Mouse (Mus musculus) spleen, adult 18-20 months (tissue): Measurements from ENCODE around the gene Timp2.

Experiments
- DNase-seq, 2 experiments: peaks; one replicate each; pipeline ENCODE4 v3.0.0; 2022; ENCODE audit warnings: mixed read lengths in 2 of 2

Gene Timp2

DNA sequence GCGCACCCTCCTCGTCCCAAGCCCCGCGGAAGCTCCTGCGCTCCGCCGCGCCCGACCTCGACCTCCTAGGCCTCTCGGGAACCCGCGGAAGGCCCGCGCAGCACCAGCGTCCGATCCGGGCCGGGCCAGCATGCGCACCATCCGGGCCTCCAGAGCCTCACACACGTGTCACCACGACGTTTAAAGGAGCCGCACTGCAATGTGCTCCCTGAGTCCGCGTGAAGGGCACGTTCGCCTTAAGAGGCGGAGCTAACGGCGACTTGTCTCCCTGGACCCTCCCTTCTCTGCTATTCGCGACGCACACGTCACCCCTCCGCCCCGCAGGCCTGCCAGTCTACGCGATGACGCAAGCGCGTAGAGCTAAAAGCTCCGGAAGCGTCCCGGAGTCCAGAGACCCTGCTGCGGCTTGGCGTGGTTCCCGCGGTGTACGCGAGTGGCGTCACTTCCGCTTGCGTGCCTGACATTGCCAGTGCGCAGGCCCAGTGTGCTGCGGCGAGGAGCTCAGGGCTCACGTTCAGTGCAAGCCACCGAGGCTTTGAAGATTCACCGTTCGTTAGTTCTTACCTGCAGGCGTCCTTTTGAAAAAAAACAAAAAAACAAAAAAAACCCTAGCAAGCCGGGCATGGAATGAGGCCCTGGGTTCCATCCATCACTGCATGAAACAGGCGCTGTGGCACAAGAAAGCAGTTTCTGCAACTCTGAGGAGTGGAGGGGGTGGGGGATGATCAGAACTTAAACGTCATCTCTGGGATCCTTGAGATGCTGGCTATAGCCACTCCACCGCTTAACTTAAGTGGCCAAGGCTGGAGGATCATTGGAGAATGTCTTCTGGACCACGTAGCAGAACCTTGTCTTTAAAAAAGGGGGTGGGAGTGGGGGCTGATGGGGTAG lies 65.3 kb downstream of the Timp2 start, which contains the start of gene Usp36:
Usp36 (minus strand) TSS at position 246 of the 891 bp plus-strand sequence.
- DNase-seq, result peak; percentile 96 to 99

DNA sequence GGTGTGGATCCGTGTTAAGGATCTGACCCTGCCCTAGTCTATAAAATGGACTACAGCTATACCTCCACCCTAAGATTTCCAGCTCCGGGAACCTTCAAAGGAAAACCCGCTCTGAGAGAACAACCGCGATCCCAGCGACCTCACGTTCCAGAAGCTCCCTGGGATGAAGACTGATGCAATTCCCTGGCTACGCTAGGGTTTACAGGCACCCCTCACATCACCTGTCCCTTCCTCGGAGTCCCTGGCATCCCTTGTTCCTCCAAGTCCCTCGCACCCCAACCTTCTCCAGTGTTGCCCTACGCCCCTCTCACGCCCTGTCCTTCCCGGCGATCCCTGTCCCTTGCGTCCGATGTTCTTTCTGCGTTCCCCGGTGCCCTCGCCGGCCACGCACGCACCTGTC lies 66.0 kb downstream of the Timp2 start:
- DNase-seq, result no peak

DNA sequence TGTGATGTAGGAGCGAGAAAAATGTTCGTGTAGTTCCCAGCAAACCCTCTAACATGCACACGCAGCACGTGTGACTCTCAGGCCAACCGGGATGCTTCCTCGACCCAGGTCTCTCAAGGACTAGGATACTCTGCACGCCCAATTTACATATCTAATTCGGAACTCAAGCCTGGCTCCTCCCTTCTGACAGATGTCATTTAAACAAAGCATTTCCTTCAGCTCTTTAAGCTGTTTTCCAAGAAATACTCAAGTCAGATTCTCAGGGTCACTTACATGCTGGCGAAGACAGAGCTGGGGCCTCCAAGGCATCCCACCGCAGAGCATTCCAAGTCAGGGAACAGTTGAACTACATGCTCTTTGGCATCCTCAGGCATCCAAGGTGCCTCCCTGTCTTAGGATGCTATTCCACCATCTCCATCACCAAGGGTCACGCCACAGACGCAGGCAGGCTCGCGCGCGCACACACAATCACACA lies 66.5 kb downstream of the Timp2 start:
- DNase-seq, result no peak

DNA sequence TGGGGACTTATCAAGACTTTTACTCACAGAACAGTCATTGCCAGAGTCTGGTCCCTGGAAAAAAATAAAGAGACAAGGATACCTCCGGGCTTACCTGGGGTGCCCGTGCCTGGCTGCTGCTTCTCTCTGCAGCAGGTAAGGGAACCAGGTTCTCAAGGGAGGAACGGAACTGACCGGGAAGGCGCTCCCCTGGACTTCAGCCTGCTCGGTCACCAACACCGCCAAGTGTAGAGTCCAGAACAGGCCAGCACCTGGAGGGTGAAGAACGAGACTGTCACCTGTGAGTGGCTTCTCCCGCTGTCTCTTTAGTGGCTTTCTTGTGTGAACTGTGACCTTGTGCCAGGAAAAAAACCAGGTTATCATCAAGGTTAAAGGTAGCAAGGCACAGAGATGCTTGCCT lies 68.0 kb downstream of the Timp2 start:
- DNase-seq, result no peak

DNA sequence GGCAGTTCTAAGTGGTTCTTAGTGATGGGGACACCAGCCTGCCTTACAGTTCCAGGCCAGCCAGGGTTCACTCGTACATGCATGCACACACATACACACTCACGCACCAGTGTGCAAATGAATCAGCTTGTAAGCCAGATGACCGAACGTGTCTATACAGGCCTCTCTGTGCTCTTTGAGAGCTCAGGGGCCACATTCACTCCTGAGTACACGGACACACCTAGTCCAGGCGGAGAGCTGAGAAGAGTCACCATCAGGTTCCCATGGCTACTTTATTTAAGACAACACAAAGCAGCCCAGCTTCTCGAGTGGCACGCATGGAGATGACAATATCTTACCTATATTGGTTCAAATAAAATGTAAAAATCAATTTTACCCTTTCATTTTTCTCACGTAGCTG lies 69.1 kb downstream of the Timp2 start:
- DNase-seq, result no peak

DNA sequence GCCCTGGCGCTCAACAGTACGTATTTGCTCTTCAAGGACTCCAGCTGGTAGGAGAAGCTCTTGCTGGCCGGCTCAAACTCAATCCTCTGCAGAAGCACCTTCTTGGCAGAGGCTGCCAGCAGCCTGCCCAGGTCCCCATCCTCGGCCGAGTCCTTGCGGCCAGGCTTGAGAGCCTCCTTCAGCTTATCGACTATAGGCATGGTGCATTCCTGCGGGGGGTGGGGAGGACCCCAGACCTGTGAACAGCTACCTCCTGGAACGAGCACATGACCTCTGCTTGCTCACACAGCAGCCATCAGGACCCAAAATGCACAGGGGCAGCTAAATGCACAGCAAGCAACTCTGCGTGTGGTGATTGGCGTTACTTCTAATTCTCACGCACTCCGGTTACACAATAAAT lies 69.7 kb downstream of the Timp2 start:
- no peak for DNase-seq

DNA sequence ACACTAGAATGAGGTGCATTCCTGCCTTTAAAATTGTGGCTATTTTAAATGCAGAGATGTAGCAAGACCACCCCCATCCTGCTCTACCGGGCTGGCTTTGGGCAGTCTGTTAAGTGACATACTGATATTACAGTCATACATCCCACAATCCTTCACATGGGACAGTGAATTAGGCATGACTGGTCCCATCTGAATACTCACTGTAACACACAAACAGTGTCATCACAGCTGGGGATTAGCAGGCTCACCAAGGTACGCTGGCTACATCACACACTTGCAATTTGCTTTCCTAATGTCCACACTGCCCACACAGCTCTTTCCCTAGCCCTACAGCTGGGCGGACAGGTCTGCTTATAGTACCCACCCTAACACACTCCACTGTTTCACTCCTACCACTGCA lies 75.3 kb downstream of the Timp2 start:
- DNase-seq, result no peak

DNA sequence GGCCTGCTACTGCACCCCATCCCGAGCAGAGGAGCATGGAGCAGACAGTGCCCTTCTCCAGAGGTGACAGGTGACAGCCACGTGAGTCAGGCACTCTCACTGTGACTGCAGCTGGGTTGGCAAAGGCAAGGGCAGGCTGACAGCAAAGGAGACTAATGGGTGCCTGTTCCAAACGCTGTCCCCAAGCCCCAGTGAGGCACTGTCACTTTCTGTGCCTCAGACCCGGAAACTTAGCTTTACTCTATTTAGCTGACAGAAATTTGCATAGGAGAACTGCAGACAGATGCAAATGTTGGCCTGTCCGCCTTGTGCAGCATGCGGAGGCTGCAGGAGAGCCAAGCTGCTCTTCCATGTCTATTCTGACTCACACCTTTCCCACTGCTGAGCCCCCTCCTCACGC lies 79.2 kb downstream of the Timp2 start:
- DNase-seq, result no peak

DNA sequence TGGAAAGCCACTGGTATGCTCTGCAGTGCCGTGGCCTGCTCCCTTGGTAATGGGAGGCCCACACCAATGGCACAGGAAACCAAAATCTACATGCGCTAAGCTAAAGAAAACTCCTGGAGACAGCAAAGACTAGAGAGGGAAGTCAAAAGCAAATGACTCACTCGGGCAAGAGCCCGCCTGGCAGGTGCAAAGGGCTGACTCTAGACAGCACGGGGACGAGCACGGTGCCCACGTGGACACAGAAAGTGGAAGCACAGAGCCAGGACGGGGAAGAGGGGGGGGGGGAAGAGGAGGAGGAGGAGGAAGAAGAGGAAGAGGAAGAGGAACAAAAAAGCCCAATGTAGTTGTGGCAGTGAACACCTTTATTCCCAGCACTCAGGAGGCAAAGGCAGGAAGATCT lies 80.4 kb downstream of the Timp2 start:
- no peak for DNase-seq

DNA sequence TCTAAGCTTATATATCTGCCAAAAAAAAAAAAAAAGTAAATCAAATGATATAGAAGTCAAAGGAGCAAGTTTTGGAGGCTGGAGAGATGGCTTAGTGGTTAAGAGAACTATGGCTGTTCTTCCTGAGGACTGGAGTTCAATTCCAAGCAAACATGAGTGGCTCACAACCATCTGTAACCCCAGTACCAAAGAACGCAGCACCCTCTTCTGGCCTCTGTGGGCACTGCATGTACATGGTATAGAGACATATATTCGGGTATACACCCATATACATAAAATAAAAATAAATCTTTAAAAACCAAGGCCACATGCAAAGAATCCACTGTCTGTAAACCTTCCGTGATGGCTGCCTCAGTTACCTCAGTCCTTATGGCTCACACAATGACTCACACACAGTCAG lies 85.7 kb downstream of the Timp2 start:
- peak in 1 of 2 experiments; percentile 69 for DNase-seq

DNA sequence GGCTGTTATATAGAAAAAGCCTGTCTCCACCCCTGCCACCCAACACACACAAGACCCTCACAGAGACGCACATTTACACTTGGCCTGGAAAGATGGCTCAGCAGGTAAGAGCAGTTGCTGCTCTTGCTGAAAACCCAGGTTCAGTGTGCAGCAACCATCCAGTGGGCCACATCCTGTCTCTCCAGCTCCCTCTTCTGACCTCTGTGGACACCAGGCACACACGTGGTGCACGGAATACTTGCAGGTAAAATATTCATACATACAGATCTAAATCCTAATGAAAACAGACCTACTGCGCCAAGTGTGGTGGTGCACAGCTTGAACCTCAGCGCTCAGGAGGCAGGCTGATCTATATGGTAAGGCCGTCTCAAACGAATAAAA lies 88.9 kb downstream of the Timp2 start:
- no peak for DNase-seq

DNA sequence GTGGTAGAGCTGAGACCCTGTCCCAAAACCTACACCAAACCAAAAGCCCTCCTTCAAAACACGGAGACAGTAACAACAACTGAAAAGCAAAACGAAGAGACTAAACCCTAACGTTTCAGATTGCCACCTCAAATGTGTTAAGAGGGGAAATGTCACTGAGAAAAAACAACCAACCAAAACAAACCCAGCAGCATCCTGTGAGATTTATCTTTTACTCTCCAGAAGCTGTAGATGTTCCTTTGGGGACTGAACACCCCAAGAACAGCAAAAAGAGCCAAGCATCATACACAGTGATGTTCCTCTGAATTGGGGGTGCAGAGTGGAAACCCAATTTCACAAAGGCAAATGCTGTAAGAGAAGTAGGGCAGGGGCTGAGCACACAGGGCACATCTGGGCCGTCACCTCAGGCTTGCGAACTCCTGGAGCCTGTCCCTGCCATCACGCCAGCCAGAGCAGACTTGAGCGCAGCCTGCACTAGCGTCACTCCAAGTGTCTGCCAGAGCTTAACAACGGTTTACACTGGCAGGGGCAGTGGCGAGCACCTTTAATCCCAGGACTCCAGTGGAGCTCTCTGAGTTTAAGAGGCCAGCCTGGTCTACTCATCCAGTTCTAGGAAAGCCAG lies 89.4 kb downstream of the Timp2 start:
- DNase-seq, result no peak

DNA sequence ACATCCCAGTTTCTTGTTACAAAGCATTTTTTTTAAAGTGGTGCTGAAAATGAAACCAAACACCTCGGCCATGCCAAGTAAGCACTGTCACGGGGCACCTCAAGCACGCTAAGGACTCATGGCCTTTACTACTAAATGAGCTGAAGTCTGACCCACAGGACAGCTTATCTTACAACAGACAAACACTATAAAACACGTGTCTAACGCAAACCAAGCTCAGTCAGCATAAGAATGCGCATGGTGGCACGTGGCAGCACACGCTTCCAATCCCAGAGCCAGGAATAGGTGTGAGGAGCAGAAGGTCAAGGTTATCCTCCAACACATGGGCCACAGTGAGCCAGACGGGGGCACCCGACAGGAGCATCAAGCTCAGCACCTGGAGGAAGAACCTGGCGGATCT lies 89.9 kb downstream of the Timp2 start:
- no peak for DNase-seq

DNA sequence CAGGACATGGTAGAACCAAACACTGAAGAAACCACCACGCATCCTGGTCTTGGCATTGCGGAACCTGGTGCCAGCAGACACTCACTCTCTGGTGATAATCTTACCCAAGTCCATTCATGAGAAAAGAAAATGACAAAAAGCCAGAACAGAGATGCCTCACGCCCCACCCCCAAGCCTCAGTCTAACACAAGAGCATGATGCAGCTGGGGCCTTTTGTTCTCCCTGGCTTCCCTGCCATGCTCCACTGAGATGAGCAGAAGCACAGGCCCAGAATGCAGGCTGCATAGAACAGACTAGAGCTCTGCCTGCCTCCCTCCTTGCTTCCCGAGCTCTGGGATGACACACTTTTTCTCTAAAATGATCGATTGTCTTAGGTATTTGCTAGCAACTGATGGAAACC lies 92.4 kb downstream of the Timp2 start:
- no peak for DNase-seq

DNA sequence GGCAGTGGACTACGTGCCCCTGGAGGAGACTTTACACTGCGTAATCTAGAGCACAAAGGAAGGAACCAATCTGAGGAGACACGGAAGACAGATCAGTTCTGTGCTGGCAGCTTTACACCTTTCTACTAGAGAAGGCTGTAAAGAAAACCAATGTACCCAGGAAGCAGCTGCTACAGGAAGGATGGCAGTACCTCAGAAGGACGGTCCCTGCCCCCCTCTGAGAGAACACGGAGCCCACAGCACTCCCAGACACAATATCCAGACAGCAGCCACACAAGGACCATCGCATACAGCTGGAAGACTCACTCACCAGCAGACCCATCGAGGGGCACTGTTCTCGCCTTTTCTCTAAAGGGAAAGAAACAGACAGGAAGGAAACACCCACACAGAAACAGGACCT lies 95.5 kb downstream of the Timp2 start:
- DNase-seq, result peak in 1 of 2 experiments; percentile 38

DNA sequence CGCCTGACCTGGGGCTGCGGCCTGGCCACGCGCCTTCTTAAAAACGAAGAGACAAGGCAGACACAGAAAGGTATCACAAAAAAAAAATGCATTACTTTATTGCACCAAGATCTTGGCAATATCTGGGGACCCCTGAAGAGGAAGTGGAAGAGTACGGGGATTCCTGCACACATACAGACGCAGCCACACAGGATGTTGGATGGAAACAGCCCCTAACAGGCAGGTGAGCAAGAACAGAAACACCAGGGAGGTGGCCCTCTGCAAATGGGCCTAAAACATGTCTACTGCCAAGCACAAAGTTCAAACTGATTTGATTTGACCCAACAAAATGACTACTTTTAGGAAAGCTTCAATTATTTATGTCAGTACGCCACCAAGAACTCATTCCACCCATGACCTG lies 96.0 kb downstream of the Timp2 start:
- DNase-seq, result no peak

DNA sequence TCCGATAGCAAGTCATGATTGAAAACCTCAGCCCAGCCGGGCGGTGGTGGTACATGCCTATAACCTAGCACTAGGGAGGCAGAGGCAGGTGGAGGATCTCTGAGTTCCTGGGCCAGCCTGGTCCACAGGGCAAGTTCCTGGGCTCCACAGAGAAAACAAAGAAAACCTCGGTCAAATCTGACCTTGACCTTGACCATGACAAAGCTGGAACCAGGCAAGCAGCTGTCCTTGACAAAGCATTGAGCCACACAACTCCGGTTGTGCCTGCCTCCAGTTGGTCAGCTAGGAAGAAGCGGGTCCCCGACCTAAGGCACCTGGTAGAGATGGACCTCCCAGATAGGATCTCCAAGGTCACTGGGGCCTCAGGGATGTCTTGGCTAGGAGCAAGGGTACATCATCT lies 99.2 kb downstream of the Timp2 start:
- DNase-seq, result no peak

DNA sequence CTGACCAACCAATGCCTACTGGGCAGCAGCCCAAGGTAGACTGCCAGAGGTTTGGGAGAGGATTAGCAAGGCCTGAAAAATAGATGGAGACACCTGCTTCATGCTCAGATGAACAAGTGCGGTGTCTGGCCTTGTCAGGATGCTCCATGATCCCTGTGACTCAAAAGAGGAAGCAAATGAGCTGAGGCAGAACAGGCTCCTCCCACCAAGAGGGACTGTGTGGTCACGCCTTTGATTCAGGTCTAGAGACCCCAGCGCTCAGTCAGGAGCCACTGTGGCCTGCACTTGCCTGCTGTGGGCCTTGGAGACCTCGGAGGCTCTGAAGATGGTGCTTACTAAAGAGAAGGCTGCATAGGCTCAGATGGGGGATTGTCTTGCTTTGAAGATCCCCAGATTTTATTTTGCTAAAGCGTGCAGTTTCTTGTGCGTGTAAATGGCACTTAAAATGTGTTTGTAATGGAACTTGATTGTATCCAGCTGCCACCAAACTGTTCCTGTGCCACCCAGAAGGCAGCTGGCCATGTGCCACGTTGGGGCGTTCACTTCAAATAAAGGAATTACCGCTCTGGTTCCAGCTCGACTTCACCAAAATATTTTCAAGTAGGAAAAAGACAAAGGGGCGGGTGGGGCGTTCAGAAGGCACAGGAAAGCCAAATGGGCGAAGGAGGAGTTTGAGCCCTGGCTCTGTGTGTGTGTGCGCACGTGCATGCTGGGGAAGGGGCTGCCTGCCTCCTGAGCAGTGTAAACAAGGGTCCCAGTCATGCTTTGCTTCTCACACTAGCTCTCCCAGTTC lies 101.2 kb downstream of the Timp2 start:
- DNase-seq, result peak; percentile 46 to 59

DNA sequence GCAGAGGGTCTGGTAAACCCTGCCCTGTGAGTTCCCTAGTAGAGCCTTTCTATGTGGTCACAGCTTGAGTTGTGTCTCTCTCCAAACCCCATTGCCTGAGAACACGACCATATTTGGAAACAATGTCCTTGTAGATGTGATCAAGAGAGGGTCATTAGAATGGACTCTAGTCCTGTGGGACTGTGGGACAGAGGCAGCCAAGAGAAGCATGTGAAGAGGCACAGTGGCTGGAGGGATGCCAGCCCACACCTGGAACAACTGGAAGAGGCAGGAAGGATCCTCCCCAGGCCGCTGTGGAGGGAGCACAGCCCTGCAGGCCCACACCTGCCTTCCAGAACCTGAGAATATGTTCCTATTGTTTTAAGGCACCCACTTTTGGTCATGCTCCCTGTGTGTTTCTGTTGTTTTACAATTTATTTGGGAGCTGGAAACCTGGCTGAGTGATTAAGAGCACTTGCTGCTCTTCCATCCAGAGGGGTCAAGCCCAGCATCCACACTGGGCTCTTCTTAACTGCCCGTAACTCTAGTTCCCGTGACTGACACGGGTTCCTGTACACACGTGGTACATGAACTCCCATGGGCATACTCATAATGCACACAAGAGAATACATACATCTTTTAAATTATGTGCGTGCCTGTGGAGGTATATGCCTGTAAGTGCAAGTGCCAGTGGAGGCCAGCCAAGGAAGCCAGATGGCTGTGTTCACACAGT lies 101.9 kb downstream of the Timp2 start:
- DNase-seq, result no peak
